Mouse (Mus musculus) neutrophil, adult 83 days (primary cell): ENCODE measurements around the gene Phyhd1. TPM values are rescaled to one million over a fixed set of nuclear protein-coding genes. Genes with fewer than 3 reads are reported as not detected.

Experiments used
- total RNA-seq, 2 experiments: library from RNA; stranded (reverse); gene quantifications; one replicate each; pipeline ENCODE4 v1.2.4; 2023

Phyhd1 gene
- 1 to 10 TPM in 1 of 2 experiments, under 1 TPM in 1; 0.68 to 2.1 TPM for total RNA-seq

DNA sequence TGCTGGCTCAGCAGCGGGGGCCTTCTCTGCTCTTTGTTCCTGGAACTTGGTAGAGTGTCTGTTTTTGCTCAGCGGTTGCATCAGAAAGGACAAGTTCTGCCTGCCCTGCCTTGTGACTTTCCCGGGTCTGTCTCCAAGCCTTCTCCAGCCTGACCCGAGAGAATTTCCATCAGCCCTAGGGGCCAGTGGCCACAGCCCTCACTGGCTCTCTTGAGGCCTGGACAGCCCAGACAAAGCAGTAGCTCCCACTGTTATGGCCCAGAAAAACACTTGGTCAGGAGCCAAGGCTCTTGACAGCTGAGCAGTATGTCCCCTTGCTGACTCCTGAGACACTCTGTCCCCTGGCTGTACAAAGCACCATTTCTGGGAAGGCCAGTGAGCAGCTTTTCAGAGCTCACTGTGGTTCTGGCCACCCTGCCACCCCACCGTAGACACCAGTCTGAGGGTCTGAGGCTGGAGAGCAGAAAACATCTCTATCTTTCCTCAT, at the start of gene Phyhd1:
Gene Phyhd1 (plus strand): TSS at position 437 of the 487 bp plus-strand sequence.

DNA sequence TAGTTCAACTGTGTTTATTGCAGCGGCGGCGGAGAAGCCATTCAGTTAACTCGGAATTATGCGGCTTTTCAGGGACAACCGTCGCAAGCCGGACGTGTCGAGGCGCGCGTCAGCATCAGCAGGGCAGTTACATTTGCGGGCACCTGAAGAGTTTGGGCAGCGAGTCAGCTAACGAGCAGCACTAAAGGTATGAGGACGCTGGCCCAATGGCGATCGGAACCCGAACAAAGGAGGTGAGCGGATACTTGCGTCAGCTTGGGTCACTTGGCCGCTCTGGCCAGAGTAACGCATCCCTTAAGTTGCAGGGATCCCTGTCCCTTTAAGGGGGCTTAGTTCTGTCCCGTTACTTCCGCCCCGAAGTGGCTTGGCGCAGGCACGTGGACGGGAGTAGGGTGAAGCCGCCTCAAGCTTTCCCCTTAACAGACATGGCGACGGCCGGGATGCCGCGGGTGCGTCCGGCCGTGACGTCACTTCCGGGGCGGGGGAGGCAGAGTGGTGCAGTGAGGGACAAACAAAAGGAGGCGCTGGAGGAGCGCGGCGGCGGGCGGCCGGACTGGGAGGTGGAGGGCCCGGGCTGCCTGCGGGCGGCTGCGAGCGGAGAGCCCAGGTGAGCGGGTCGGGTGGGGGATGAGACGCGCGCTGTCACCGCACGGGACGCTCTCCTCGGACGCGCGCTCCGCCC, 28.7 kb upstream of the Phyhd1 start, which contains the start of gene Lrrc8a:
Gene Lrrc8a (plus strand): TSS at position 517 of the 682 bp plus-strand sequence.

DNA sequence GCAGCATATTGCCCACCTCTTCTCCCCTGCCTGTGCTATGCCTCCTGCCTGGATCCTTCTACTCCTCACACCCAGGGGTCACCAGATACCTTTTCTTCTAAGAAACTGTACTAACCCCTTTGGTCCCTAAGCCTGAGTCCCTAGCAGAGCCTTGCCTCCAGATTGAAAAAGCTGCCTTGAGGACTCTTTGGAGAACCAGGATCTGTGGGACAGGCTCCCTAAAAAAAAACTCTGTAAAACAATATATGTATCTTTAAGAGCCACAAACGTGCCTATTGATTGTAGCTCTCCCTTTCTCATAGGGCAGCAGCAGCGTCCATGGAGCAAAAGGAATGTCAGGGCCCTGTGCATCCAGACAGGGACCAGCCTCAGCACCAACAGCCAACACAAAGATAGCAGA, 25.7 kb upstream of the Phyhd1 start, which contains the start of gene Gm28035:
Gene Gm28035 (plus strand): TSS at position 301 of the 400 bp plus-strand sequence.

DNA sequence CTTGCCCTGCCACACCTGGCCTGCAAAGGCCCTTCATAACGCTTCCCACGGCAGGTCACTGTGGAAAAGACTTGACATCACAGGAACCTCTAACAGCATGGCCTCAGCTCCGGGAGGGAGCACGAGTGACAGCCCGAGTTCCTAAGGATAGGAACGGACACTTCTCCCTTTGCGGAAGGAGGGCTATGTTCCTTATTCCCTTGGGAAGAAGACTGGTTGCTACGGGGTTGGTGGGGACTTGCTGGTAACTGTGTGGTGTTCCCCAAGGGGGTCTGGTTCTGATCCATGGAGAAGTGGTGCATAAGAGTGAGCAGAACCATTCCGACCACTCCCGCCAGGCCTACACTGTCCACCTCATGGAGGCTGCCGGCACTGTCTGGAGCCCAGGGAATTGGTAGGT, 14.7 kb downstream of the Phyhd1 start, which contains the start of gene Gm28038:
Gene Gm28038 (plus strand): TSS at position 301 of the 400 bp plus-strand sequence.

DNA sequence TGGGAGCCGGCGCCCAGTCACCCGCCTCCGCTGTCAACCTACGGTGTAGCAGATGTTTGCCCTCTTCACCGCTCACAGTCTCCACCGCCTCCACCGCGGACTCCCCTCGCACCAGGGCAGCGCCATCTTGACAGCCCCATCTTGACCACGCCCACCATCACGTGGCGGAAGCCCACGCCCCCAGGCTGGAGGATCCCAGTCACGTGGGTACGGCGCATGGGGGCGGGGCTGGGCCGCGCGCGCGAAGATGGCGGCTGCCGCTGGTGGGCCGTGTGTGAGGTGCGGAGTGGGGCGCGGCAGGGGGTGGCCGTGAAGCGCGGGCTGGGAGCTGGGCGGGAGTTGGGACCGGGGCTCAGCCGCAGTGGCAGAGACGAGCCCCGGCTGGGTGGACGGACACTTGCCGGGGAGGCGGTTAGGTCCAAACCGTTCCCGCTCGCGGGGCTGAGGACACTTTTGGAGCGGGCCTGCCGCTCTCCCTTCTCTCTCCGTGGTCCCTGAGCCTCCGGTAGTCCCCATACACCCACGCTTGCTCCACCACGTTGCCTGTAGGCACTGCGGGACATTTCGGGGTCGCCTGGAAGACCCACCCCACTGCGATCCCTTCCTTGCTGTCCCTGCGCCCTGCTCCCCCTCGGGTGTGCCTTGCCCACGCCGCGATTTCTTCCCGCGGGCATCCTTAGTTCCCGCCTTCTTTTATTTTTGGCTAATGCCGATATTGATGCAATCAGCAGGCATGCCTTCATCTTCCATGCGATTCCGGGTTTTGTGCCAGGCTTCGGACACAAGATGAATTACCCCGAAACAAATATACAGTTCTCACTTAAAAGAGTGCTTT, 20.4 kb downstream of the Phyhd1 start, which contains the start of the genes Dolk and Nup188:
Gene Dolk (minus strand): TSS at position 143 of the 835 bp plus-strand sequence.
Gene Nup188 (plus strand): TSS at position 206 of the 835 bp plus-strand sequence.

Other genes starting within 250 kb of the Phyhd1 start
- 1 to 10 TPM; 2.3 to 3.8 TPM for gene Wdr34, start 217.3 kb upstream of the Phyhd1 start, total RNA-seq
- 100 to 1,000 TPM; 135 to 140 TPM for gene Set, start 208.8 kb upstream of the Phyhd1 start, total RNA-seq
- 1 to 10 TPM; 7.1 to 7.3 TPM for gene Pkn3, start 188.5 kb upstream of the Phyhd1 start, total RNA-seq
- 10 to 100 TPM; 10.5 to 13.7 TPM for gene Zdhhc12, start 172.6 kb upstream of the Phyhd1 start, total RNA-seq
- 10 to 100 TPM; 31.5 to 33.2 TPM for gene Zer1, start 141.6 kb upstream of the Phyhd1 start, total RNA-seq
- gene Tbc1d13, start 132.5 kb upstream of the Phyhd1 start, total RNA-seq, result 10 to 100 TPM; 54.5 to 57.4 TPM
- gene Endog, start 94.7 kb upstream of the Phyhd1 start, total RNA-seq, result 1 to 10 TPM; 1.3 to 2.3 TPM
- 1 to 10 TPM; 8.3 to 9.2 TPM for gene Spout1, start 87.7 kb upstream of the Phyhd1 start, total RNA-seq
- 1 to 10 TPM; 2.5 to 4.1 TPM for gene Kyat1, start 60.4 kb upstream of the Phyhd1 start, total RNA-seq
- gene Lrrc8a, start 28.5 kb upstream of the Phyhd1 start, total RNA-seq, result 10 to 100 TPM; 16.5 to 16.8 TPM
- under 1 TPM in 1 of 2 experiments, not detected in 1; 0.20 TPM for gene Gm28035, start 25.6 kb upstream of the Phyhd1 start, total RNA-seq
- 1 to 10 TPM in 1 of 2 experiments, not detected in 1; 1.5 TPM for gene Gm28038, start 14.8 kb downstream of the Phyhd1 start, total RNA-seq
- 1 to 10 TPM; 4.8 to 5.2 TPM for gene Dolk, start 20.1 kb downstream of the Phyhd1 start, total RNA-seq
- gene Nup188, start 20.2 kb downstream of the Phyhd1 start, total RNA-seq, result 10 to 100 TPM; 32.3 to 32.4 TPM
- gene Sh3glb2, start 93.1 kb downstream of the Phyhd1 start, total RNA-seq, result 10 to 100 TPM; 18.7 to 19.1 TPM
- 1 to 10 TPM; 5.3 to 8.0 TPM for gene Miga2, start 98.0 kb downstream of the Phyhd1 start, total RNA-seq
- gene Dolpp1, start 126.1 kb downstream of the Phyhd1 start, total RNA-seq, result 10 to 100 TPM; 10.7 to 12.4 TPM
- gene Crat, start 149.6 kb downstream of the Phyhd1 start, total RNA-seq, result 10 to 100 TPM; 29.9 to 34.0 TPM
- gene Ptpa, start 149.8 kb downstream of the Phyhd1 start, total RNA-seq, result 100 to 1,000 TPM; 107 to 122 TPM
- gene Ier5l, start 208.0 kb downstream of the Phyhd1 start, total RNA-seq, result under 1 TPM; 0.49 to 0.57 TPM